Mouse (Mus musculus): ENCODE results near the gene Abr.

- TF ChIP-seq POLR2A (IDR thresholded peaks at IDR 0.05; ENCODE audit: borderline replicate concordance, extremely low read depth, low read depth, low read length) (no peak), CTCF (IDR thresholded peaks at IDR 0.05; ENCODE audit: insufficient read depth, low read length) (no peak)
Observed at GRCm38 (mm10) chr11:76467487-76468005, 154.6 kb downstream of the Abr start.
